Mouse (Mus musculus): ENCODE results near the gene C1ql4. TPM values are rescaled to one million over a fixed set of nuclear protein-coding genes. Genes with fewer than 3 reads are reported as not detected.

C1ql4 gene
- polyA plus RNA-seq, 1 experiment from 2014 or later = 1.3 TPM

GRCm38 (mm10) chr15:99114312-99115064, 26.9 kb upstream of the C1ql4 start:
- Histone ChIP-seq H3K36me3 (replicated peaks) (no peaks in the 10 kb centered on the region), H3K27ac (no peak overlapping the region), H3K9me3 (no peaks in the 10 kb centered on the region), H3K4me1 (no peaks in the 10 kb centered on the region), H3K4me3 (replicated peaks) (no peak overlapping the region), H3K4me2 (no peak overlapping the region), H3K9ac (no peak overlapping the region), H3K27me3 (0 out of 2 replicates have a peak, but pooled peaks cover 3% of the 10 kb centered on the region)
- ATAC-seq (ENCODE audit: low FRiP score) = no peak
- WGBS = 56% methylated on average over 14 of the region's 14 CpGs

DNA sequence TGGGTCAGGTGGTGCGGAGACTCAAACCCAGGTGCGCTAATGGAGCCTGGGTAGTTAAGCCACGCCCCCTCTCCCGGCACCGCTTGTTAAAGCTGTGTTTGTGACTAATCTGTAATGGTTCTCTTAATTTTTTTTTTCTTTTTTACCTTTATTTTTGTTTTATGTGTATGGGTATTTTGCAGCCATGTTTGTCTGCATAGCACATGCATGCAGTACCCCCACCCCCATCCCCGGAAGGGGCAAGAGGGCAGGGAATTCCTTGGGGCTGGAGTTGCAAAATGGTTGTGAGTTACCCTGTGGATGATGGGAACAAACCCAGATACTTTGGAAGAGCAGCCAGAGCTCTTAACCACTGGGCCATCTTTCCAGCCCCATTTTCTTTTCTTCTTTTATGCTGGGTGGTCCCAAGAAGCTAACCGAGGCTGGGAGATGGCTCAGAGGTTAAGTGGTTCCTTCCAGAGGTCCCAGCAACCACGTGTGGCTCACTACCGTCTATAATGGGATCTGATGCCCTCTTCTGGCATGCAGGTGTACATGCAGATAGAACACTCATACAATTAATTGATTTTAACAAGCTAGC, 25.9 kb upstream of the C1ql4 start:
- Histone ChIP-seq H3K27me3 (0 out of 2 replicates have a peak, but pooled peaks cover 3% of the 10 kb centered on the region), H3K9me3 (no peaks in the 10 kb centered on the region), H3K27ac (no peak overlapping the region), H3K4me3 (replicated peaks) (no peak overlapping the region), H3K9ac (no peak overlapping the region), H3K4me1 (no peaks in the 10 kb centered on the region), H3K4me2 (no peak overlapping the region), H3K36me3 (replicated peaks) (no peaks in the 10 kb centered on the region)
- ATAC-seq (ENCODE audit: low FRiP score) = no peak
- 6% methylated on average over 9 of the region's 9 CpGs for WGBS

- H3K36me3 ChIP-seq (replicated peaks) = no peaks in the 10 kb centered on the region
- no peak overlapping the region for H3K4me2 ChIP-seq
- 64% methylated on average over 11 of the region's 11 CpGs for whole genome bisulfite sequencing
- no peaks in the 10 kb centered on the region for H3K4me1 ChIP-seq
- ATAC-seq (ENCODE audit: low FRiP score) = no peak
- H3K9me3 ChIP-seq = no peaks in the 10 kb centered on the region
- no peak overlapping the region for H3K9ac ChIP-seq
- no peak overlapping the region for H3K4me3 ChIP-seq (replicated peaks)
- no peak overlapping the region for H3K27ac ChIP-seq
- 0 out of 2 replicates have a peak, but pooled peaks cover 3% of the 10 kb centered on the region for H3K27me3 ChIP-seq
Measured at GRCm38 (mm10) chr15:99112843-99113395, 25.3 kb upstream of the C1ql4 start.

DNA sequence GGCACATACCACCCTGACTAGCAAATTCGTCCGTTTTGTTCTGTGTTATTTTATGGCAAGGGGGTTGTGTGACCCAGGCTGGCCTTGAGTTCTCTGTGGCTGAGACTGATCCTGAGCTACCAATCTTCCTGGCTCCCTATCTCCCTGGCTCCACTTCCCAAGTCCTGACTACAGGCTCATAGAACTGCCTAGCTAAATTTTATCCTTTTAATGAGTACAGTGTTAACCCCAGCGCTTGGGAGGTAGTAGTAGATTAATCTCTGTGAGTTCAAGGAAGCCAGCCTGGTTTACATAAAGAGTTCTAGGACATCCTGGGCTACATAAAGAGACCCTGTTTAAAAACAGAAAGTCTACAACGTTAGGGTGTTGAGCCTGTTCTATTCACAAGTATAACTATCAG, 24.2 kb upstream of the C1ql4 start:
- Histone ChIP-seq H3K27me3 (0 out of 2 replicates have a peak, but pooled peaks cover 3% of the 10 kb centered on the region), H3K4me1 (no peaks in the 10 kb centered on the region), H3K4me3 (replicated peaks) (no peak overlapping the region), H3K9ac (no peak overlapping the region), H3K9me3 (no peaks in the 10 kb centered on the region), H3K36me3 (replicated peaks) (no peaks in the 10 kb centered on the region), H3K27ac (no peak overlapping the region), H3K4me2 (no peak overlapping the region)
- ATAC-seq (ENCODE audit: low FRiP score) = no peak
- WGBS = 79% methylated on average over 4 of the region's 4 CpGs

DNA sequence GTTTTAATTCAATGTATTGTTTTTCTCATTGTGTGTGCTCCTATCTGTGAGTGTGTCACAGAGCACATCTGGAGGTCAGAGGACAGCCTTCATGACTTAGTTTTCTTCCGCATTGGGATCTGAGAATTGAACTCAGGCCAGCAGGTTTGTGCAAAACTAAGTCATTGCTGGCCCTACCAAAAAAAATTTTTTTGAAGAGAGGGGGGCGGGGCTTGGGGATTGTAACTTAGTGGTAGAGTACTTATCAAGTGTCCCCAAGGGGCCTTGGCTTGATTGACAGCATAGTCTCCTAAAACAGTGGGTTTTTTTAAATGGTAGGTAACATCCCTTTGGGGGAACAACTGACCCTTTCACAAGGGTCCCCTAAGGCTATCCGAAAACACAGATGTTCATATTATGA, 23.5 kb upstream of the C1ql4 start:
- Histone ChIP-seq H3K4me1 (no peaks in the 10 kb centered on the region), H3K4me2 (no peak overlapping the region), H3K36me3 (replicated peaks) (no peaks in the 10 kb centered on the region), H3K27me3 (0 out of 2 replicates have a peak, but pooled peaks cover 3% of the 10 kb centered on the region), H3K9ac (no peak overlapping the region), H3K9me3 (no peaks in the 10 kb centered on the region), H3K27ac (no peak overlapping the region), H3K4me3 (replicated peaks) (no peak overlapping the region)
- 86% methylated on average over 3 of the region's 3 CpGs for WGBS
- no peak for ATAC-seq (ENCODE audit: low FRiP score)

DNA sequence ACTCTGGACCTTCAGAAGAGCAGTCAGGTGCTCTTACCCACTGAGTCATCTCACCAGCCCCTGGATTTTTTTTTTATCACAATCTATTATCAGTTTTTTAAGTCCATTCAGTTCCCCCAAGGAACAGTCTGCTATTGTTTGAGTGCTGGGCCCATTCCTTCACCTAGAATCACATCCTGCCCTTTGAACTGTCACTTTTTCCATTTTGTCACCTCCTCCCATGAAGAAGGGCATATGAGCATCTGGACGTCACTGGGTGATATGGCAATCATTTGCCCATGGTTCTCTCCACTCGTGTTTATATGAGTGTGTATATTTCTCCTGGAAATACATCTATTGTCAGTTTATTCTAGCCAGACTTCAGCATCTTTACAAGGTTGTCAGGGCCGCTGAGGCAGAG, 20.2 kb upstream of the C1ql4 start:
- H3K9ac ChIP-seq = no peak overlapping the region
- WGBS = 89% methylated on average over 3 of the region's 3 CpGs
- no peaks in the 10 kb centered on the region for H3K4me1 ChIP-seq
- no peak overlapping the region for H3K4me2 ChIP-seq
- peaks cover 3% of the 10 kb centered on the region; the same call in 1 of the 2 replicates for H3K27me3 ChIP-seq
- H3K4me3 ChIP-seq (replicated peaks) = no peak overlapping the region
- no peaks in the 10 kb centered on the region for H3K9me3 ChIP-seq
- ATAC-seq (ENCODE audit: low FRiP score) = no peak
- H3K27ac ChIP-seq = no peak overlapping the region
- H3K36me3 ChIP-seq (replicated peaks) = no peaks in the 10 kb centered on the region

DNA sequence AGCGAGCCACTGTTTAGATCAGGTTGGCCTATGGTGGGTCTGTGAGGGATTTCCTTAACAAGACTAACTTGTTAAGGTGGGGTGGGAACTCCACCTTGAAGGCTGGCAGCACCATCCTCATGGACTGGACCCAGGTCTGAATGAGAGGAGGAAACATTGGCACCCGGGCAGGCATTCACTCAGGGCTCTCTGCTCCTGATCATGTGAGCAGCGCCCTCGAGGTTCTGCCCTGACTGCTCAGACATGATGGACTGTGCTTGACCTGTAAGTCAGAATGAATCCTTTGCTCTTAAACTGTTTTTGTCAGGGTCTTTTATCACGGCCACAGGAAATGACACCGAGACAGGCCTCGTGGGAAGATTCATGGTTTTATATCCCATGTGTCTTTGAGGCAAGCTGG, 17.6 kb upstream of the C1ql4 start:
- Histone ChIP-seq H3K27me3 (peaks cover 16% of the 10 kb centered on the region), H3K36me3 (replicated peaks) (no peaks in the 10 kb centered on the region), H3K27ac (no peak overlapping the region), H3K9me3 (no peaks in the 10 kb centered on the region), H3K9ac (no peak overlapping the region), H3K4me1 (no peaks in the 10 kb centered on the region), H3K4me2 (no peak overlapping the region), H3K4me3 (replicated peaks) (no peak overlapping the region)
- 90% methylated on average over 7 of the region's 7 CpGs for WGBS
- ATAC-seq (ENCODE audit: low FRiP score) = no peak

DNA sequence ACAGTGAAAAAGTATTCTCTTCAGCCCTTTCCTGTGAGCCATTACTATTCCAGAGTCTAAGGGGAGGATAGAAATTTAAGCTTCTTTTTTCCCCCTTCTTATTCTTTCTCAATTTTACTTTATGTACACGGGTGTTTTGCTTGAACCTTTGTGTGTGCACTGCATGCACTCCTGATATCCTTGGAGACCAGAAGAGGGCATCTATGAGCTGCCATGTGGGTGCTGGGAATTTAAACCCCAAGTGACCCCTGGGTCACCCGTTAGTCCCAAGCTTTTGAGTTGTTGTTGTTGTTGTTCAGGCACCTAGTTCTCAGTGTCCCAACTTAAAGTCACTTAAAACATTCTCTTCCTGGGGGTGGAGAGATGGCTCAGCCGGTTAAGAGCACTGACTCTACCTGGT, 12.4 kb upstream of the C1ql4 start:
- Histone ChIP-seq H3K36me3 (replicated peaks) (no peaks in the 10 kb centered on the region), H3K4me1 (peaks cover 42% of the 10 kb centered on the region), H3K4me2 (no peak overlapping the region), H3K4me3 (replicated peaks) (no peak overlapping the region), H3K27me3 (peaks cover 65% of the 10 kb centered on the region), H3K9ac (no peak overlapping the region), H3K9me3 (no peaks in the 10 kb centered on the region), H3K27ac (no peak overlapping the region)
- WGBS = 47% methylated on average over 3 of the region's 3 CpGs
- ATAC-seq (ENCODE audit: low FRiP score) = no peak

GRCm38 (mm10) chr15:99099139-99099556, 11.5 kb upstream of the C1ql4 start:
- no peak overlapping the region; the same call in 1 of the 2 replicates for H3K4me3 ChIP-seq (replicated peaks)
- WGBS = 1% methylated on average over 15 of the region's 15 CpGs
- peaks cover 73% of the 10 kb centered on the region for H3K27me3 ChIP-seq
- H3K4me1 ChIP-seq = peaks cover 47% of the 10 kb centered on the region
- H3K36me3 ChIP-seq (replicated peaks) = no peaks in the 10 kb centered on the region
- H3K9ac ChIP-seq = no peak overlapping the region
- H3K27ac ChIP-seq = no peak overlapping the region
- ATAC-seq (ENCODE audit: low FRiP score) = peak; percentile 41; the same call in 1 of the 2 replicates
- H3K9me3 ChIP-seq = no peaks in the 10 kb centered on the region
- H3K4me2 ChIP-seq = peak overlapping the region; percentile 73

- Histone ChIP-seq H3K36me3 (replicated peaks) (no peaks in the 10 kb centered on the region), H3K9ac (0 out of 2 replicates have a peak overlapping the region, but pooled peaks have one; percentile 26), H3K27me3 (peaks cover 78% of the 10 kb centered on the region), H3K4me2 (peak overlapping the region; percentile 73), H3K4me3 (replicated peaks) (peak overlapping the region; percentile 42), H3K4me1 (peaks cover 52% of the 10 kb centered on the region), H3K27ac (no peak overlapping the region), H3K9me3 (no peaks in the 10 kb centered on the region)
- ATAC-seq (ENCODE audit: low FRiP score) = no peak
- WGBS = 1% methylated on average over 9 of the region's 9 CpGs
Measured at GRCm38 (mm10) chr15:99098493-99098861, 10.9 kb upstream of the C1ql4 start.

- 0 out of 2 replicates have a peak overlapping the region, but pooled peaks have one; percentile 1 for H3K27ac ChIP-seq
Measured at GRCm38 (mm10) chr15:99097840-99098492, 10.3 kb upstream of the C1ql4 start.

GRCm38 (mm10) chr15:99096831-99097500, 9.3 kb upstream of the C1ql4 start:
- peak overlapping the region; percentile 42 for H3K4me3 ChIP-seq (replicated peaks)
- H3K4me1 ChIP-seq = peaks cover 62% of the 10 kb centered on the region
- no peaks in the 10 kb centered on the region for H3K9me3 ChIP-seq
- no peak for ATAC-seq (ENCODE audit: low FRiP score)
- peaks cover 93% of the 10 kb centered on the region for H3K27me3 ChIP-seq
- H3K4me2 ChIP-seq = peak overlapping the region; percentile 73
- peak overlapping the region; percentile 55; the same call in 1 of the 2 replicates for H3K9ac ChIP-seq
- under 1% methylated on average over 52 of the region's 58 CpGs for WGBS
- H3K36me3 ChIP-seq (replicated peaks) = no peaks in the 10 kb centered on the region
- no peak overlapping the region for H3K27ac ChIP-seq

More at GRCm38 (mm10) chr15:99097840-99098492, 10.3 kb upstream of the C1ql4 start:
- Histone ChIP-seq H3K36me3 (replicated peaks) (no peaks in the 10 kb centered on the region), H3K9me3 (no peaks in the 10 kb centered on the region), H3K4me2 (peak overlapping the region; percentile 73), H3K27me3 (peaks cover 83% of the 10 kb centered on the region), H3K9ac (peak overlapping the region; percentile 26), H3K4me3 (replicated peaks) (peak overlapping the region; percentile 42), H3K4me1 (peaks cover 58% of the 10 kb centered on the region)
- 0 out of 2 replicates have a peak, but pooled peaks have one; percentile 27 for ATAC-seq (ENCODE audit: low FRiP score)
- under 1% methylated on average over 39 of the region's 39 CpGs for WGBS
